Mouse (Mus musculus): ENCODE measurements around the gene Lta. TPM values are rescaled to one million over a fixed set of nuclear protein-coding genes. Genes with fewer than 3 reads are reported as not detected.

The Lta gene
- total RNA-seq, 2 experiments from 2014 or later, result not detected

DNA sequence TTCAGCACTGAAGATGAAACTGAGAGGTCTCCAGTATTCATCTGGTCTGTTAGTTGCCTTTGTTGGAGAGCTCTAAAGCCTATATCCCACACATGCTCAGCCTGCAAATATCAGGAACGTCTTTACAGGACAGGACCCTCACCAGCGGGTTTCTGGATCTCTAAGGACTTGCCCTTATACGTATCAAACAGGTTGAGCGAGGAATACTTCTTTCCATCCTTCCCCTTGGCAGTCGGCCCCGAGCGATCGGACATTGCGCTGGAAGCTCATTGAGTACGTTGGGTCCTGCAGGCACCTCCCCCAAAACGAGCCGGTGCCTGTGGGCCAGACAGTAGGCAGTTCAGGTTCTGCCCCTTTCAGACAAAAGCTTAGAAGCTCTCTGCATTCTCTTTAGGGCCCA lies 42.4 kb downstream of the Lta start:
- no peak for ATAC-seq (ENCODE audit: poor library complexity, severe bottlenecking)

- ATAC-seq (ENCODE audit: poor library complexity, severe bottlenecking), result no peak
Measured at GRCm38 (mm10) chr17:35162121-35162520, 43.0 kb downstream of the Lta start.

- no peak for ATAC-seq (ENCODE audit: poor library complexity, severe bottlenecking)
Measured at GRCm38 (mm10) chr17:35161421-35161820, 43.7 kb downstream of the Lta start.

DNA sequence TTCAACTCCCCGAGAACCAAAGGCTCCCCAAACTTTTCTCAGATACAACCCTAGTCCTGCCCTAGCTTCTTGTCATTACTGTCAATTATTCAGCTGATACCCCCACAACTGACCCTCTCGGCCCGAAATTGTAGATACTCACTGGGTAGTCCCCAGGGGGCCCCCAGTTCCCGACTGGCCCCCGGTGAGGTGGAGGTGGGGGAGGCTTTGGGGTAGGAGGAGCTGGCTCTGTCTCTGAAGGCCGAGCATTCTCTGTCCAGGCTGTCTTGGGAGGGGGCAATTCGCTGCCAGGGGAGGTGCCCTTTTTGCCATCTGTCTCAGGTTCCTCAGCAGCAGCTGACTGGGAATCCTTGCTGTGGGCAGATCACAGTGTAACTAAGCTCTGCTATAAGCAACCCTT lies 45.5 kb downstream of the Lta start:
- ATAC-seq (ENCODE audit: poor library complexity, severe bottlenecking), result no peak

- ATAC-seq (ENCODE audit: poor library complexity, severe bottlenecking), result no peak
Measured at GRCm38 (mm10) chr17:35158850-35159593, 46.1 kb downstream of the Lta start.

DNA sequence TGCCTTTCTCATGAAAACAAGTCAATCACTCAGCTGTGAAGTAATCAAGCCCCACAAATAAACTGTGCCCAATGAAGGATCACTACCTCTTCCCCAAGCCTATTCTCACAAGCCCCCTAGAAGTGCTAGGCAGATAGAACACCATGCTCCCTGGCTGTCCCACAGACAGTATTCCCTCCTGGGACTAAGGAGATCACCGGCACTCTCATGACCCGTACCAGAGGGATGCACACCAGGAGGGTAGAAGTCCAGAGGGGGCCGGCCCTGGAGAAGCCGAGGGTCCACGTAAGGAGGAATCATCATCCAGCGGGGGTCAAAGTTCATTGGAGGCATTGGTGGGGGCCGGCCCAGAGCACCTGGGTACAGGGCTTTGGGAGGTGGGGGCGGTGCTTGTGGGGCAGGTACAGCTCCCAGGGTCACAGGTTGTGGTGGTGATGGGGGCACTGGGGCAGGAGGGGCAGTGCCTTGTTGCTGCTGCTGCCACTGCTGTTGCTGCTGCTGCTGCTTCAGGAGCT lies 47.4 kb downstream of the Lta start:
- ATAC-seq (ENCODE audit: poor library complexity, severe bottlenecking), result no peak

DNA sequence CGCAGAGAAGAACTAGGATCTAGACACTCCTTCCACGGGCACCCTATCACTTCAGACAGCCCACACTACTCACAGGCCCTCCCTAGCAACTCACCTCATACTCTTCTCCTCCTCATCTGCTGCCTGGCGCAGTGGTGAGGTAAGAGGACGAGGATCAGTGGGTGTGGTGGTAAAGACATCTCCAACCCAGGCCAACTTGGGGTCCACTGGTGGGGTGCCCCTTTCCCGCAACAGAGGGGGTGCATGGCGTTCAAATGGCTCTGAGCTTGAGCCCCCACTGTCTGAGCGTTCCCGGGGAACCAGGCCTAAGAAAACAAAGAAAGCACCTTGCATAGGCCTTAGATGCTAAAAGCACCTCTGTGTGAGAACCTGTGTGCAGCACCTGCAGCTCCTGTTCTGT lies 47.9 kb downstream of the Lta start:
- ATAC-seq (ENCODE audit: poor library complexity, severe bottlenecking), result no peak

- no peak for ATAC-seq (ENCODE audit: poor library complexity, severe bottlenecking)
Measured at GRCm38 (mm10) chr17:35156461-35157200, 48.5 kb downstream of the Lta start.

- ATAC-seq (ENCODE audit: poor library complexity, severe bottlenecking), result no peak
Measured at GRCm38 (mm10) chr17:35155451-35155850, 49.7 kb downstream of the Lta start.

DNA sequence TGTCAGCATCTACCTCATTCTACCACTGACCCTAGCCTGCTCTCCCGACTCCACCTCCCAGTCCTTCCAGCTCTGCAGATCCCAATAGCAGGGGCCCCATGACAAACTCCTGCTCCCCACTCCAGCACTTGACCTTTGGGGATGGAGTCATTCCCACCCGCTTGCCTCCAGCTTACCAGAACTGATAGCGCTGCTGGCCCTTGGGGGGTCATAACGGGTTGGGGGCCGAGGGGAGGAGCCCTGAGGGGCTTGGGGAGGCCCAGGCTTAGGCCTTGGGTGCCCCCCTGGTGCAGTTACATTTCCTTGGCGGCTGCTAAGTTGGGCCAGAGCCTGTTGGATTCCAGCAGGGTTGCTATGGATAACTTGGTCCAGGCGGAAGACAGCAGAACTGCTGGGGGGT lies 50.5 kb downstream of the Lta start:
- ATAC-seq (ENCODE audit: poor library complexity, severe bottlenecking), result no peak

DNA sequence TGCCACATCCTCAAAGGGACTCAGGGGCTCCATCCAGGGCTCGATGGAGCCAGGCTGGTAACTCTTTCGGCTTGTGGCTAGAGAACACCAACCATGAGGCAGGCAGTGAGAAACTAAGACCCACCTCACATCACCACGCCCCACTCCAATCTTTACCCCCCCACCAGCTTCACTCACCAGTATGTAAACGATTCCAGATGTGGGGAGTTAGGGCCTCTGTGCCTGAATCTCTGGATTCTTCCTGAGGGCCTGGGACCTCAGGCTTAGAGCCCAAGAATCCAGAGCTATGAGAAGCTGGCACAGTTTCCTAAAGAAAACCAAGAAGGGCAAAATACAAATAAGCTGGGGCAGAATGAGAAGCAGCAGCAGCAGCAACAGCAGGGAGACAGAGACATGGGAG lies 51.2 kb downstream of the Lta start:
- ATAC-seq (ENCODE audit: poor library complexity, severe bottlenecking), result no peak

Other genes with a start within 250 kb of the Lta start
Only the 30 nearest of the 39 such genes appear.
- 1.4 and 1.5 TPM in 2 replicates for gene Sapcd1, start 177.3 kb downstream of the Lta start, total RNA-seq (2015)
- 0.22 TPM in 1 of 2 replicates, not detected in the other for gene Sapcd1, start 177.3 kb downstream of the Lta start, total RNA-seq (2017)
- gene Msh5, start 158.6 kb downstream of the Lta start, total RNA-seq (2015), result 7.4 and 7.5 TPM in 2 replicates
- gene Msh5, start 158.6 kb downstream of the Lta start, total RNA-seq (2017), result 3.6 and 6.3 TPM in 2 replicates
- gene Clic1, start 155.4 kb downstream of the Lta start, total RNA-seq (2015), result 415 and 463 TPM in 2 replicates
- 386 and 405 TPM in 2 replicates for gene Clic1, start 155.4 kb downstream of the Lta start, total RNA-seq (2017)
- 2.2 and 3.1 TPM in 2 replicates for gene Ddah2, start 146.3 kb downstream of the Lta start, total RNA-seq (2015)
- gene Ddah2, start 146.3 kb downstream of the Lta start, total RNA-seq (2017), result 1.2 and 2.7 TPM in 2 replicates
- not detected in 2 replicates for gene Ly6g6c, start 140.0 kb downstream of the Lta start, total RNA-seq (2015)
- gene Ly6g6c, start 140.0 kb downstream of the Lta start, total RNA-seq (2017), result not detected in 2 replicates
- gene Mpig6b, start 139.2 kb downstream of the Lta start, total RNA-seq (2015), result not detected in 2 replicates
- not detected in 2 replicates for gene Mpig6b, start 139.2 kb downstream of the Lta start, total RNA-seq (2017)
- not detected in 2 replicates for gene Ly6g6e, start 128.4 kb downstream of the Lta start, total RNA-seq (2015)
- not detected in 2 replicates for gene Ly6g6e, start 128.4 kb downstream of the Lta start, total RNA-seq (2017)
- gene Ly6g6d, start 127.3 kb downstream of the Lta start, total RNA-seq (2015), result not detected in 2 replicates
- not detected in 2 replicates for gene Ly6g6d, start 127.3 kb downstream of the Lta start, total RNA-seq (2017)
- not detected in 2 replicates for gene Ly6g6f, start 119.7 kb downstream of the Lta start, total RNA-seq (2015)
- not detected in 2 replicates for gene Ly6g6f, start 119.7 kb downstream of the Lta start, total RNA-seq (2017)
- 17.6 and 21.3 TPM in 2 replicates for gene Abhd16a, start 116.1 kb downstream of the Lta start, total RNA-seq (2015)
- gene Abhd16a, start 116.1 kb downstream of the Lta start, total RNA-seq (2017), result 18.0 and 20.4 TPM in 2 replicates
- gene Ly6g5c, start 97.1 kb downstream of the Lta start, total RNA-seq (2015), result not detected in 2 replicates
- gene Ly6g5c, start 97.1 kb downstream of the Lta start, total RNA-seq (2017), result not detected in 2 replicates
- 6.1 and 8.2 TPM in 2 replicates for gene Ly6g5b, start 89.9 kb downstream of the Lta start, total RNA-seq (2015)
- gene Ly6g5b, start 89.9 kb downstream of the Lta start, total RNA-seq (2017), result 1.4 and 1.8 TPM in 2 replicates
- gene Gpank1, start 83.9 kb downstream of the Lta start, total RNA-seq (2015), result 22.6 and 24.6 TPM in 2 replicates
- gene Gpank1, start 83.9 kb downstream of the Lta start, total RNA-seq (2017), result 48.5 and 50.0 TPM in 2 replicates
- gene Csnk2b, start 83.3 kb downstream of the Lta start, total RNA-seq (2015), result 404 and 428 TPM in 2 replicates
- 323 and 362 TPM in 2 replicates for gene Csnk2b, start 83.3 kb downstream of the Lta start, total RNA-seq (2017)
- gene D17H6S53E, start 79.0 kb downstream of the Lta start, total RNA-seq (2015), result 4.5 and 4.7 TPM in 2 replicates
- 13.0 and 26.1 TPM in 2 replicates for gene D17H6S53E, start 79.0 kb downstream of the Lta start, total RNA-seq (2017)
- gene Apom, start 73.3 kb downstream of the Lta start, total RNA-seq (2015), result 0.38 TPM in 1 of 2 replicates, not detected in the other
- 0.26 TPM in 1 of 2 replicates, not detected in the other for gene Apom, start 73.3 kb downstream of the Lta start, total RNA-seq (2017)
- 87.9 and 91.7 TPM in 2 replicates for gene Bag6, start 70.2 kb downstream of the Lta start, total RNA-seq (2015)
- gene Bag6, start 70.2 kb downstream of the Lta start, total RNA-seq (2017), result 72.4 and 90.5 TPM in 2 replicates
- 144 and 172 TPM in 2 replicates for gene Prrc2a, start 40.5 kb downstream of the Lta start, total RNA-seq (2015)
- gene Prrc2a, start 40.5 kb downstream of the Lta start, total RNA-seq (2017), result 35.8 and 60.6 TPM in 2 replicates
- gene Aif1, start 29.3 kb downstream of the Lta start, total RNA-seq (2015), result 78.7 and 81.4 TPM in 2 replicates
- gene Aif1, start 29.3 kb downstream of the Lta start, total RNA-seq (2017), result 103 and 120 TPM in 2 replicates
- 425 and 434 TPM in 2 replicates for gene Lst1, start 16.9 kb downstream of the Lta start, total RNA-seq (2015)
- 495 and 596 TPM in 2 replicates for gene Lst1, start 16.9 kb downstream of the Lta start, total RNA-seq (2017)
- gene Ltb, start 10.9 kb downstream of the Lta start, total RNA-seq (2015), result 11.7 and 13.3 TPM in 2 replicates
- gene Ltb, start 10.9 kb downstream of the Lta start, total RNA-seq (2017), result 7.3 and 11.2 TPM in 2 replicates
- gene Tnf, start 3.3 kb downstream of the Lta start, total RNA-seq (2015), result 33.1 and 34.6 TPM in 2 replicates
- gene Tnf, start 3.3 kb downstream of the Lta start, total RNA-seq (2017), result 28.2 and 30.0 TPM in 2 replicates
- 0.76 and 2.5 TPM in 2 replicates for gene Gm16181, start 15.5 kb upstream of the Lta start, total RNA-seq (2015)
- gene Gm16181, start 15.5 kb upstream of the Lta start, total RNA-seq (2017), result 0.88 and 4.0 TPM in 2 replicates
- 6.2 and 6.9 TPM in 2 replicates for gene Atp6v1g2, start 28.3 kb upstream of the Lta start, total RNA-seq (2015)
- 3.0 and 3.6 TPM in 2 replicates for gene Atp6v1g2, start 28.3 kb upstream of the Lta start, total RNA-seq (2017)
- 2.2 and 4.5 TPM in 2 replicates for gene Nfkbil1, start 30.4 kb upstream of the Lta start, total RNA-seq (2015)
- 10.2 and 13.3 TPM in 2 replicates for gene Nfkbil1, start 30.4 kb upstream of the Lta start, total RNA-seq (2017)
- gene Ddx39b, start 36.4 kb upstream of the Lta start, total RNA-seq (2015), result 166 TPM in 2 replicates
- gene Ddx39b, start 36.4 kb upstream of the Lta start, total RNA-seq (2017), result 115 and 125 TPM in 2 replicates
- 572 and 605 TPM in 2 replicates for gene H2-D1, start 57.4 kb upstream of the Lta start, total RNA-seq (2015)
- 1,046 and 1,120 TPM in 2 replicates for gene H2-D1, start 57.4 kb upstream of the Lta start, total RNA-seq (2017)
- not detected in 2 replicates for gene H2-Q1, start 115.1 kb upstream of the Lta start, total RNA-seq (2015)
- gene H2-Q1, start 115.1 kb upstream of the Lta start, total RNA-seq (2017), result not detected in 2 replicates
- not detected in 2 replicates for gene H2-Q2, start 136.9 kb upstream of the Lta start, total RNA-seq (2015)
- not detected in 2 replicates for gene H2-Q2, start 136.9 kb upstream of the Lta start, total RNA-seq (2017)
- 10.3 and 12.4 TPM in 2 replicates for gene H2-Q4, start 174.3 kb upstream of the Lta start, total RNA-seq (2015)
- gene H2-Q4, start 174.3 kb upstream of the Lta start, total RNA-seq (2017), result 22.4 and 23.3 TPM in 2 replicates